Mouse (Mus musculus) layer of hippocampus, adult 18-20 months (tissue): ENCODE measurements around the gene Cblc. TPM values are rescaled to one million over a fixed set of nuclear protein-coding genes. Genes with fewer than 3 reads are reported as not detected.

ENCODE experiments used
- DNase-seq, 2 experiments: peaks; one replicate each; pipeline ENCODE4 v3.0.0; 2022; ENCODE audit warnings: low spot score in 2 of 2
- long read RNA-seq: library from polyadenylated mRNA; stranded (forward); transcript quantifications from one replicate; pipeline ENCODE4 v2.0.0, GENCODE M21; 2021
- total RNA-seq, 2 experiments: library from RNA; stranded (reverse); gene quantifications; 2 replicates each; pipeline ENCODE4 v1.2.3; 2021

Gene Cblc
- total RNA-seq: not detected
- long read RNA-seq: 0 reads

DNA sequence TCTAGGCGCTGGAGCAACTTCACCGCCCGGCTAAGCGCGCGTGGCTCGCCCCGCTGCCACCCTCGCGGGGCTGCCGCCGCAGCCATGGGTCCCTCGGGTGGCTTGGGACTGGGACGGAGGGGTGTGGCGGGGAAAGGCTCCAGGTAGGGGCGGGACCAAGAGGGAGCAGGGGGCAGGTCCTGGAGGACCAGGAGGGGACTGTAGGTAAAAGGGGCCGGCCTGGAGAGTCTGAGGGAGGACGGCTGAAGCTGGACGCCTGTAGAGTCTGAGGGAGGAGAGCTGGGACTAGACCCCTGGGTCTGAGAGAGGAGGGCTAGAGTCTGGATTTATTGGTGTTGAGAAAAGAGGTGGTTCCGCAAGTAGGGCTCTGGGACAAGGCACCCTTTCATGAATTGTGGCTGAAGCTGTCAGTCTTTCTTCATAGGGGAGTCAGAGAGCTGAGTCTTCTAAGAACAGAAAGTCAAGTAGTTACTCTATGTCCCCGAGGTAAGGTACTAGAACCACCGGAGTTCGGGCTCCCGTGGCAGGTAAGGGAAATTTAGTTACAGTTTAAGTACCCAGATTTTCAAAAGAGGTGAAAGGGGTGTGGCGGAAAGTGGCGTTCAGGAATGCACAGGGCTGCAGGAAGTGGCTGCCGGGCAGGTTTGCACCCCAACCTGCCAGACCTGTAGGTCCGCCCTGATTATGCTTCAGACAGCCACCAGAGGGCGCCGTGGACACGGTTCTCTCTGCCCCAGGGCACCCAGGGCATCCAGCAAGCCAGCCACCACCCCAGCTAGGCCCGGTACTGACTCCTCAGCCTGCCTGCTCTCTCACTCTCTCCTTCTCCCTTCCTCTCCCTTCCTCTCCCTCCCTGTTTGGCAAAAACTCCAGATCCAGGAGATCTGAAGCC is at the start of gene Cblc:
TSS of gene Cblc (minus strand) at position 113 of the 892 bp plus-strand sequence.
- peak in 1 of 2 experiments; percentile 52 for DNase-seq

DNA sequence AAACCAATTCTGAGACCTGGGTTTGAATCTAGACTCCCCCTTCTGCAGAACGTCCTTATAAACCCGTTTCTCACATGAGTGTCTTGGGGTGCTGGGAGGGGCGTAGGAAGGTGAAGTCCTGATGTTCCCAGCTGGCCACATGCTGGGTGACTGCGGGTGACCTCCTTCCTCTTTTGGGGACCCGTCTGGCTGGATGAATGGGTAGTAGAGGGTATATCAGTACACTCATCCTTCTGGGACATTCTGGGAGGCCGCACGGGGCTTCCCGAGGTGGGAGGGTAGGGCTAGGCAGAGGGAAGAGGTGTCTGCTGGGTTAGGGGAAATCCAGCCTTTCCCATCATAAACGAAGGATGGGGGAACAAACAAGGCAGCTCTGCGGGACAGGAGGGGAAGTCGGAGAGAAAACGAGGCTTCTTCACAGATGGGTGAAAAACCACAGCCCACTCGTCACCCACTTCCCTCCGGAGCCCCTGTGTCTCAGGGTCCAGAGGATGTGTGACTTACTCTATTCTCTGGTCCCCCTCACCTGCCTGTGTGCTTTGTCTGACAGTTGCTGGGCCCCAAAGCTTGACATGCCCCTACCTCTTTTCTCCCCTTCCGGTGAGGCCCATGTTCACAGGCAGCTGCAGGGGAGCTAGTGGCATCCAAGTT is 48.0 kb upstream of the Cblc start:
- no peak for DNase-seq

- peak; percentile 24 to 69 for DNase-seq
Measured at GRCm38 (mm10) chr7:19843561-19843960, 47.0 kb upstream of the Cblc start.

GRCm38 (mm10) chr7:19842885-19843504 is 46.4 kb upstream of the Cblc start:
- no peak for DNase-seq

DNA sequence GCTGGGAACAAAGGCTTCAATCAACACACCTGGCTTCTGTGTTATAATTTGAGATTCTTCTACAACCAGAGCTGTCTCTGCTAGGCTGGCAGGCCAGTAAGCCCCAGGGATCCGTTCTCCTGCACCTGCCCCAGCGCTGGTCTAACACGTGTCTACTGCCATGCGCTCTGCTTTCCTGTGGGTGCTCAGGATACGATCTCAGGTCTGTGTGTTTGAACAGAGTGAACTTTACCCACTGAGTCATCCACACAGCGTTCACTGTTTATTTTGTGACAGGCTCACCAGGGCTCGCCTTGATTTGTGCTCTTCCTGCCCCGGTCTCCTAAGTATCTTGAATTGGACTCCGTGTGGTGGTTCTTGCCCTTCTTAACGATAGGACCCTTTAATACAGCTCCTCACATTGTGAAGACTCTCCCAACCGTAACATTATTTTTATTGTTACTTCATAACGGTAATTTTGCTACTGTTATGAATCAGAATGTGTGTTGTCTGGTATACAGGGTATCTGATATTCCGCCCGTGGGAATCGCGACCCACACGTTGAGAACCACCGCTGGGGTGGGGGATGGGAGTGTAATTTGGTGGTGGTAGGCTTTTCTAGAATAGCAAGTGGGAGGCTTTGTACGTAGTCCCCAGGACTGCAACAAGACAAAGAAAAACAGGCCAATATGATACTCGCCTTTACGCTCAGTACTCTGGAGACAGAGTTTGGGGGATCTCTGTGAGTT is 45.2 kb upstream of the Cblc start:
- no peak for DNase-seq

DNA sequence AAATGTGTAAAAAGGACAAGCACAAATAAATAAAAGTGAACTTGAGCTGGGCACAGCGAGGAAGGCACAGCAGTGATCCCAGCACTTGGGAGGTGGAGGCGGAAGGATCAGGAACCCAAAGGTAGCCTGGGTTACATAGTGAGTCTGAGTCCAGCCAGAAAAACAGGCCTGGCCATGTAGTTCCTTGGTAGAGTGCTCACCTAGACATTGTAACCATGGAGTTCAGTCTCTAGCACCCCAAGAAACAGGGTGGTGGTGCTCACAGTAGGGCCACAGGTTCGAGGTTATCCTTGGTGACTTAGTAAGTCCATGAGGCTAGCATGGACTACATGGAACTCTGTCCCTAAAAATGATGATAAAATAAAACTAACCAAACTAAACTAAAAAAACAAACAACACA is 44.3 kb upstream of the Cblc start:
- DNase-seq: no peak

DNA sequence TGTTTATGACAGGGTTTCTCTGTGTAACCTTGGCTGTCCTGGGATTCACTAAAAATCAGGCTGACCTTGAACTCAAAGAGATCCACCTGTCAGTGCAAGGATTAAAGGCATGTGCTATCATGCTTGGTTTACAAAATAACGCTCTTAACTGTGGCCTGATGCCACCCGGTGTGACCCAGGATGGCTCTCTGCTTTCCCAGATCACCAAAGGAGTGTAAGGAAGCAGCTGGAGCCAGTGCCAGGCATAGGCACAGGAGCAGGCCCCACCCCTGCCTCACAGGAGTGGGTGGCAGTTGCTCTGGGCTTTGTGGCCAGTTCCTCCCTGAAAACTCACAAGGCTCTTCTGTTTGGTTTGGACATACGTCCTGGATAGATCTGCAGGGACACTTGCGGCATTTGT is 43.8 kb upstream of the Cblc start:
- DNase-seq: no peak

DNA sequence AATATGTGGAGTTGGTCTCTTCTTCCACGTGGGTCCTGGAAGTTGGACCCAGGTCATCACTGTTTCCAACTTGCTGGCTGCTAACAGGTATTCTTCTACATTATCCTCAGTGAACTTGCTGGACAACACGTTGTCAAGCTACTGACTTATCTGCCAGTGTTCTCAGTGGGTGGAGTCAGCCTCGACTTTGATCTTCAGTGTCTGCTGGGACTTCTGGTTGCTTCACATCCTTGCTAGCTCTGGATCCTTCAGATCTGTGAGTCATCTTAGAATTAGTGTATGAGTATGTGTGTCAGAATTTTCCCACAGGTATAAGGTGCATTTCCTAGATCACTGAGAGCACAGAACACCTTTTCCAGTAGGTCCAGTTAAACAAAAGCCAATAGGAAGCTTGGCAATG is 40.2 kb upstream of the Cblc start:
- DNase-seq: no peak

DNA sequence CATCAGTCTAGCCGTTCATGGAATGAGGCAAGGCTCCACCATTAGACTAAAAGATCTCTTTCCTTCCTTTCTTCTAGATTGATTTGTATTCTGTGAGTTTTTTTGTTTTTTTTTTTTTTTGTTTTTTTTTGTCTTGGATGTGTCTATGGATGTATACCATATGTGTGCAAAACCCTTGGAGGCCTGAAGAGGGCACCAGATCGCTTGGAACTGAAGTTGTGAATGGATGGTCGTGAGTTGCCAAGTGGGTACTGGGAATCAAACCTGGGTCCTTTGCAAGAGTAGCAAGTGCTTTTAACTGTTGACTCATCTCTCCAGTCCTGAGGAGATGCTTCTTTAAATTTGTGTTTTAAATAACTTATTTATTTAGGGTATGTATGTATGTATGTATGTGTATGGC is 37.4 kb upstream of the Cblc start:
- no peak for DNase-seq

GRCm38 (mm10) chr7:19831837-19832236 is 35.2 kb upstream of the Cblc start:
- no peak for DNase-seq

GRCm38 (mm10) chr7:19830682-19831156 is 34.1 kb upstream of the Cblc start:
- peak in 1 of 2 experiments; percentile 18 for DNase-seq

DNA sequence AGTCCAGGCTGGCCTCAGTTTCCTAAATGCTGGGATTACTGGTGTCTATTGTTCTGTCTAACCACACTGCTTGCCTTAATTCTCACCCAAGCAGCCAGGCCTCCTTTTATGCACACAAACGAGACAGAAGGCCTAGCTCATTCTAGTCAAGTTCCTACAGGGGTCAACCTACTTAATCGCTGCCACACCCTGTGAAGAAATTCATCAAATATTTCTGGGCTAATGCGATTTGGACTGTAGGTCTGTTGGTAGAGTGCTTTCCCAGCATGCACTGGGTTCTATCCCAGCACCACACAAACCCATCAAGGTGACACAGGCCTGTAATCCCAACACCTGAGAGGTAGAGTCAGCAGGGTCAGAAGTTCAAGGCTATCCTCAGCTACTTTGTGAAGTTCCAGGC is 33.1 kb upstream of the Cblc start:
- no peak for DNase-seq

GRCm38 (mm10) chr7:19826756-19827155 is 30.1 kb upstream of the Cblc start:
- DNase-seq: no peak

DNA sequence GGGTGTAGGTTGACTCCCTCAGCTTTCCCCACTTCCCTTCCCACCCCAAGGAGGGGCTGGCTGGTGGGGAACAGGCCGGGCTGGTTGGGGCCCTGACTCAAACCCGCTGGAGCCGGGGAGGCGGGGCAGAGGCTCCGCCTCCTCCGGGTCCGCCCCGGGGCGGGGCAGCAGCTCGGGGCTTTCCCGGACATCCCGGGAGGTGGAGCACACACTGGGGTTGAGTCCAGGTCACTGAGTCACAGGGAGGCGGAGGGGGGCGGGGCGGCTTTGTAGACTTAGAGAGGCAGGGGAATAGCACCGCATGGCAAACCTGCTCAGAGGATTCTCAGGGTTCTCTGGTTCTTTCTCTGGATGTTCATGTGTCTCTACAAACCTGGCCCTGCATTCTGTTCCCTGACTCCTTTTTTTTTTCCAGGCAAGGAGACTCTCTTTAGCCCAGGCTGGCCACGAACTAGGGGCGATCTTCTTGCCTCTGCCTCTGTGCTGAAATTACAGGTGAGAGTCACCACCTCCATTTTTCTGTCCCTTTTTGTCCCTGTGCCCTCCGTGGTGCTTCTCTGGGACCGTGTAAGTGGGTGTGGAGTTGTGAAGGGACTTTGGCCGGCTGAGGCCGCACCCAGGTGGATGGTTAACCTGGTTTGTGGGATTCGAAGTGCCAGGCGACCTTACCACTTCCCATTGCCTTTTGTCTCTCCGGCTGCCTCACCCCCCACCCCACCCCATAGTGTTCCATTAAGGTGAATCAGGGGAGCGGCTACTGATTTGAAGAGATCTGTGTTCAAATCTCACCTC is 27.8 kb upstream of the Cblc start:
- peak in 1 of 2 experiments; percentile 19 for DNase-seq

- no peak for DNase-seq
Measured at GRCm38 (mm10) chr7:19823256-19824181, 26.9 kb upstream of the Cblc start.

DNA sequence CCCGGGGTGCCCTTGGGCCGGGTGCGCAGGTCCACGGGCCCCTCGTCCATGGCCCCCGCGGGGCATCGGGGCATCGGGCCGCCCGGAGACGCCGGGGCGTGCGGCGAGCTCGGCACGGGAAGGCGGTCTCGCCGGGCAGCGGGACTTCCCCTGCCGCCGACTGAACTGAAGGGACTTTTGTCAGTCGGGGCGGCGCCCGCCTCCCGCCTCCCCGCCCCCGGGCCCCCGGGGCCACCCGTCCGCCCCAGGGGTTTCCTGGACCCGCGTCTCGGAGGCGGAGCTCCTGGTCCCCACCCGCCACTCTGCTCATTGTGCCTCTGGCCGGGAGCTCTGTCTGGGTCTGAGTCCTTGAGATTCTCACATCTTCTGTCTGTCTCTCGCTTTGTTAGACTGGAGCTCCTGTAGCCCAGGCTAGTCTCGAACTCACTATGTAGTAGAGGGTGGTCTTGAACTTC is 26.0 kb upstream of the Cblc start, which contains the start of gene Bcl3:
TSS of gene Bcl3 (minus strand) at position 167 of the 455 bp plus-strand sequence.
- DNase-seq: no peak

DNA sequence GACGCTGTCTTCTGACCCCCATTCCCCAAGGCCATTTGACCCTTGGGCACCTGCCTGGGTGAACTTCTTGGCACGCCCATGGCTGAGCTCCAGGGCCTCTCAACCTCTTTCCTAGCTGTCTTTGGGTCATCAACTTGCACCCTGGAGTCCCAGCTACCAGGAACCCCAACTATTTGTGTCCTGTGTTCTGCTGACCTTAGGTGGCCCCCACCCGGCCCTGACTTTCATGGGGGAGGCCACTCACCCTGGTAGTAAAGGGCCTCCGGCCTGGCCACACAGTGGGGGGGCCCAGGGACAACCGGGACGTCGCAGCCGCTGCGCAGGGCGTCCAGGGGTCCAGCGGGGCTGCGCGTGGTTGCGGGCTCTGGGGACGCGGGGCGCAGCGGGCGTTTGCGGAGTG is 25.6 kb upstream of the Cblc start:
- DNase-seq: no peak

DNA sequence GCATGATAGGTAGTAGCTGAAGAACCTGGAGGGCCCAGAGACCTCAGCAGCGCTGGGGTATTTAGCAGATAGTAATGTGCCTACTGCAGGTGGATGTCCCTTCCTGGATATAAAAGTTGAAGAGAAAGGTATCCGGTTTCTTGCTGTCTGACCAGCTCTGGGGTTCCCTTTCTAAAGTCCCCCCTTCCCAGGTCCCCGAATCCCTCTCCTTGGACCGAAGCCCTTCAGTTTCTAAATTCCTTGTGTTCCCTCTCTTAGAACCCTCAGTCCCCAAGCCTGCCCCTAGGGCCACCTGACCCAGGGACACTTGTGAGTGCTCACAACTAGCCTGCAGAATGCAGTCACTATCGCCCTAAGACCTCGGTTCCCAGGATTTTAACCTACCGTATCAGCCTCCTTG is 25.0 kb upstream of the Cblc start:
- DNase-seq: no peak
